Mouse (Mus musculus): ENCODE data around the gene Hoxa1. TPM values are rescaled to one million over a fixed set of nuclear protein-coding genes. Genes with fewer than 3 reads are reported as not detected.
A peak's percentile ranks its signal among the peaks of the same experiment; 100 is the strongest.

Gene Hoxa1
- polyA plus RNA-seq, 1 experiment from 2014 or later: 0.72 TPM

GRCm38 (mm10) chr6:52168191-52169055, 10.3 kb upstream of the Hoxa1 start:
- H3K4me1 ChIP-seq (ENCODE audit: control insufficient read depth, insufficient read depth, low read length): peaks cover 27% of the 10 kb centered on the region
- H3K4me2 ChIP-seq (ENCODE audit: low read depth, low read length): peak overlapping the region; percentile 69
- peak overlapping the region; percentile 74 for H3K27ac ChIP-seq (ENCODE audit: low read length)
- peaks cover 22% of the 10 kb centered on the region for H3K27me3 ChIP-seq (replicated peaks; ENCODE audit: control insufficient read depth, insufficient read depth, low read length)
- no peak for ATAC-seq
- peak overlapping the region; percentile 43 for H3K4me3 ChIP-seq (ENCODE audit: low read length)
- H3K9ac ChIP-seq (ENCODE audit: low read depth, low read length): peak overlapping the region; percentile 71
- no peaks in the 10 kb centered on the region for H3K36me3 ChIP-seq (ENCODE audit: control insufficient read depth, insufficient read depth, low read length)
- 40% methylated on average over 42 of the region's 42 CpGs for WGBS
- no peaks in the 10 kb centered on the region for H3K9me3 ChIP-seq (ENCODE audit: control insufficient read depth, low read length)

- Histone ChIP-seq H3K4me2 (ENCODE audit: low read depth, low read length) (peak overlapping the region; percentile 69), H3K27ac (ENCODE audit: low read length) (peak overlapping the region; percentile 74), H3K27me3 (replicated peaks; ENCODE audit: control insufficient read depth, insufficient read depth, low read length) (peaks cover 22% of the 10 kb centered on the region), H3K9me3 (ENCODE audit: control insufficient read depth, low read length) (no peaks in the 10 kb centered on the region), H3K36me3 (ENCODE audit: control insufficient read depth, insufficient read depth, low read length) (no peaks in the 10 kb centered on the region), H3K4me3 (ENCODE audit: low read length) (peak overlapping the region; percentile 43), H3K4me1 (ENCODE audit: control insufficient read depth, insufficient read depth, low read length) (peaks cover 23% of the 10 kb centered on the region), H3K9ac (ENCODE audit: low read depth, low read length) (peak overlapping the region; percentile 65)
- no peak for ATAC-seq
- WGBS: 54% methylated on average over 14 of the region's 14 CpGs
These were observed 9.6 kb upstream of the Hoxa1 start for GRCm38 (mm10) chr6:52167736-52168161.

- Histone ChIP-seq H3K9ac (ENCODE audit: low read depth, low read length) (peak overlapping the region; percentile 65), H3K4me1 (ENCODE audit: control insufficient read depth, insufficient read depth, low read length) (peaks cover 17% of the 10 kb centered on the region), H3K4me3 (ENCODE audit: low read length) (peak overlapping the region; percentile 43), H3K36me3 (ENCODE audit: control insufficient read depth, insufficient read depth, low read length) (no peaks in the 10 kb centered on the region), H3K27ac (ENCODE audit: low read length) (peak overlapping the region; percentile 74), H3K9me3 (ENCODE audit: control insufficient read depth, low read length) (no peaks in the 10 kb centered on the region), H3K4me2 (ENCODE audit: low read depth, low read length) (peak overlapping the region; percentile 69), H3K27me3 (replicated peaks; ENCODE audit: control insufficient read depth, insufficient read depth, low read length) (peaks cover 22% of the 10 kb centered on the region)
- 49% methylated on average over 1 of the region's 1 CpGs for WGBS
- ATAC-seq: no peak
These were observed 9.1 kb upstream of the Hoxa1 start for GRCm38 (mm10) chr6:52167176-52167575.

- Histone ChIP-seq H3K4me1 (ENCODE audit: control insufficient read depth, insufficient read depth, low read length) (peaks cover 14% of the 10 kb centered on the region; the same call in 1 of the 2 replicates), H3K4me2 (ENCODE audit: low read depth, low read length) (peak overlapping the region; percentile 69), H3K27ac (ENCODE audit: low read length) (peak overlapping the region; percentile 74), H3K36me3 (ENCODE audit: control insufficient read depth, insufficient read depth, low read length) (no peaks in the 10 kb centered on the region), H3K27me3 (replicated peaks; ENCODE audit: control insufficient read depth, insufficient read depth, low read length) (peaks cover 22% of the 10 kb centered on the region), H3K4me3 (ENCODE audit: low read length) (peak overlapping the region; percentile 20), H3K9me3 (ENCODE audit: control insufficient read depth, low read length) (no peaks in the 10 kb centered on the region), H3K9ac (ENCODE audit: low read depth, low read length) (peak overlapping the region; percentile 65)
- ATAC-seq: no peak
- WGBS: 35% methylated on average over 4 of the region's 4 CpGs
These were observed 8.4 kb upstream of the Hoxa1 start for GRCm38 (mm10) chr6:52166431-52167077.

- Histone ChIP-seq H3K36me3 (ENCODE audit: control insufficient read depth, insufficient read depth, low read length) (no peaks in the 10 kb centered on the region), H3K4me2 (ENCODE audit: low read depth, low read length) (peak overlapping the region; percentile 69), H3K4me1 (ENCODE audit: control insufficient read depth, insufficient read depth, low read length) (peaks cover 13% of the 10 kb centered on the region), H3K27ac (ENCODE audit: low read length) (peak overlapping the region; percentile 87), H3K9ac (ENCODE audit: low read depth, low read length) (peak overlapping the region; percentile 74), H3K9me3 (ENCODE audit: control insufficient read depth, low read length) (no peaks in the 10 kb centered on the region), H3K27me3 (replicated peaks; ENCODE audit: control insufficient read depth, insufficient read depth, low read length) (peaks cover 19% of the 10 kb centered on the region), H3K4me3 (ENCODE audit: low read length) (peak overlapping the region; percentile 52)
- no peak for ATAC-seq
- 23% methylated on average over 28 of the region's 28 CpGs for WGBS
These were observed 7.6 kb upstream of the Hoxa1 start for GRCm38 (mm10) chr6:52165441-52166370.

GRCm38 (mm10) chr6:52164626-52165440, 6.7 kb upstream of the Hoxa1 start, which contains the start of gene Hoxa2:
Gene Hoxa2, minus strand, starts transcription at chr6:52164831.
- Histone ChIP-seq H3K4me2 (ENCODE audit: low read depth, low read length) (peak within 1 kb of the TSS; percentile 69), H3K9me3 (ENCODE audit: control insufficient read depth, low read length) (no peaks in the 10 kb centered on the region), H3K27me3 (replicated peaks; ENCODE audit: control insufficient read depth, insufficient read depth, low read length) (peaks cover 14% of the 10 kb centered on the region), H3K27ac (ENCODE audit: low read length) (peak within 1 kb of the TSS; percentile 87), H3K4me1 (ENCODE audit: control insufficient read depth, insufficient read depth, low read length) (peaks cover 18% of the 10 kb centered on the region), H3K9ac (ENCODE audit: low read depth, low read length) (peak within 1 kb of the TSS; percentile 74), H3K4me3 (ENCODE audit: low read length) (peak within 1 kb of the TSS; percentile 52), H3K36me3 (ENCODE audit: control insufficient read depth, insufficient read depth, low read length) (no peaks in the 10 kb centered on the region)
- 15% methylated on average over 25 of the region's 25 CpGs for WGBS
- ATAC-seq: peak; percentile 18; the same call in 1 of the 2 replicates

GRCm38 (mm10) chr6:52164051-52164625, 6.0 kb upstream of the Hoxa1 start:
- ATAC-seq: no peak
- 7% methylated on average over 38 of the region's 39 CpGs for WGBS
- Histone ChIP-seq H3K4me1 (ENCODE audit: control insufficient read depth, insufficient read depth, low read length) (peaks cover 18% of the 10 kb centered on the region), H3K9ac (ENCODE audit: low read depth, low read length) (peak overlapping the region; percentile 74), H3K4me2 (ENCODE audit: low read depth, low read length) (peak overlapping the region; percentile 69), H3K27me3 (replicated peaks; ENCODE audit: control insufficient read depth, insufficient read depth, low read length) (peaks cover 13% of the 10 kb centered on the region), H3K4me3 (ENCODE audit: low read length) (peak overlapping the region; percentile 52), H3K27ac (ENCODE audit: low read length) (peak overlapping the region; percentile 87), H3K36me3 (ENCODE audit: control insufficient read depth, insufficient read depth, low read length) (no peaks in the 10 kb centered on the region), H3K9me3 (ENCODE audit: control insufficient read depth, low read length) (no peaks in the 10 kb centered on the region)

GRCm38 (mm10) chr6:52163366-52164031, 5.4 kb upstream of the Hoxa1 start:
- peaks cover 12% of the 10 kb centered on the region for H3K27me3 ChIP-seq (replicated peaks; ENCODE audit: control insufficient read depth, insufficient read depth, low read length)
- H3K9ac ChIP-seq (ENCODE audit: low read depth, low read length): peak overlapping the region; percentile 74
- no peaks in the 10 kb centered on the region for H3K36me3 ChIP-seq (ENCODE audit: control insufficient read depth, insufficient read depth, low read length)
- peaks cover 18% of the 10 kb centered on the region for H3K4me1 ChIP-seq (ENCODE audit: control insufficient read depth, insufficient read depth, low read length)
- ATAC-seq: no peak
- peak overlapping the region; percentile 52 for H3K4me3 ChIP-seq (ENCODE audit: low read length)
- H3K27ac ChIP-seq (ENCODE audit: low read length): peak overlapping the region; percentile 87
- H3K4me2 ChIP-seq (ENCODE audit: low read depth, low read length): peak overlapping the region; percentile 69
- WGBS: 36% methylated on average over 17 of the region's 17 CpGs
- H3K9me3 ChIP-seq (ENCODE audit: control insufficient read depth, low read length): no peaks in the 10 kb centered on the region
